Mouse (Mus musculus) heart, embryonic 12.5 days (tissue): ENCODE data around the gene Gm17545. TPM values are rescaled to one million over a fixed set of nuclear protein-coding genes. Genes with fewer than 3 reads are reported as not detected.

Experiments
- ATAC-seq: fragments of 200-750 bp; cut with Nextera tagmentation; 2 replicates; pipeline ENCODE4 v1.8.0; 2017; ENCODE audit warnings: moderate TSS enrichment, moderate library complexity; ENCODE audit not compliant: insufficient number of reproducible peaks, low FRiP score
- H3K27ac ChIP-seq: fragments of 300-500 bp; sonication (generic); 2 replicates; pipeline ENCODE4 v1.5.1; 2016; ENCODE audit warnings: mild to moderate bottlenecking, moderate library complexity; ENCODE audit not compliant: poor library complexity, severe bottlenecking
- H3K27me3 ChIP-seq: fragments of 300-500 bp; sonication (generic); replicated peaks from 2 replicates; pipeline ENCODE4 v1.6.1; 2016; ENCODE audit warnings: mild to moderate bottlenecking, moderate library complexity
- H3K36me3 ChIP-seq: fragments of 300-500 bp; sonication (generic); 2 replicates; pipeline ENCODE4 v1.6.1; 2016; ENCODE audit warnings: mild to moderate bottlenecking, moderate library complexity
- H3K4me1 ChIP-seq: fragments of 300-500 bp; sonication (generic); replicated peaks from 2 replicates; pipeline ENCODE4 v1.6.1; 2016; ENCODE audit warnings: mild to moderate bottlenecking
- H3K4me2 ChIP-seq: fragments of 300-500 bp; sonication (generic); 2 replicates; pipeline ENCODE4 v1.6.1; 2016; ENCODE audit warnings: mild to moderate bottlenecking, moderate library complexity
- H3K4me3 ChIP-seq: fragments of 300-500 bp; sonication (generic); 2 replicates; pipeline ENCODE4 v1.5.1; 2016; ENCODE audit warnings: mild to moderate bottlenecking
- H3K9ac ChIP-seq: fragments of 300-500 bp; sonication (generic); 2 replicates; pipeline ENCODE4 v1.6.1; 2016; ENCODE audit warnings: mild to moderate bottlenecking, moderate library complexity
- H3K9me3 ChIP-seq: fragments of 300-500 bp; sonication (generic); replicated peaks from 2 replicates; pipeline ENCODE4 v1.6.1; 2016; ENCODE audit warnings: mild to moderate bottlenecking, moderate library complexity
- WGBS: fragments of 180-500 bp; shearing (Covaris S2); methylation state at CpG from one replicate; pipeline ENCODE4 v1.1.7; 2016; 5-methylcytosine and 5-hydroxymethylcytosine counted together
- polyA plus RNA-seq: library from polyadenylated mRNA; unstranded; fragments of >200 nt; fragmentation: Nextera tagmentation; extraction: Ambion mirVana; gene quantifications from 2 replicates; pipeline ENCODE4 v1.2.1, GENCODE M21; 2016

Gene Gm17545
- polyA plus RNA-seq, 1 experiment from 2014 or later = not detected

DNA sequence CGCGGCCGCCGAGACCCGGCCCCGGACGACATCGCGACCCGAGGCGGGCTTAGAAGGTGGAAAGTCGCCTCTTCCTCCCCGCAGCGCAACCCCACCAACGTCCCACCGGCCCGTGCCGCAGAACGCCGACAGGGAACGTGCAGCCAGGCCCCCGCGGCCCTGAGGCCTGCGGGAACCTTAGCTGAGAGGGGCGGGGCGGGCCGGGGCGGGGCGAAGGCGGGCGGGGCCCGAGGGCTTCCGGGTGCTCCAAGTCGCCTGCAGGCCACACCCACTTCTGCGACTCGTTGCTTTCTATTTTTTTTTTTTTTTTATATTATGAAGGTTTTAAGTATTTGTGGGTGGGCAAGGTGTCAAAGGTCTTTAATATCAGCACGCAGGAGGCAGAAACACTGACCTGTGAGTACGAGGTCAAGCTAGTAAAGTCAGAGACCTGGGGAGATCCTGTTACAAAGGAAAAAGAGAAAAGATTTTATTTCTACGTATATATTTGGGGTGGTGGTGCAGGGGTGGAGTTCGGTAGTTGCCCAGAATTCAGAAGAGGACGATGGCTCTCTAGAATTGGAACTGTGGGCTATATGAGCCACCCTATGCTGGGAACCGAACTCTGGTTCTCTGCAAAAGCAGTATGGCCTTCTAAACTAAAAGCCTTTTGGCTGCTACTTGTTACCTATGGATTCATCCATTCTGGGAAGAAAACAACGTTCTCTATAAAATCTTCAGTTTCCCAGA, 14.2 kb downstream of the Gm17545 start:
- H3K4me2 ChIP-seq = peak overlapping the region; percentile 77

DNA sequence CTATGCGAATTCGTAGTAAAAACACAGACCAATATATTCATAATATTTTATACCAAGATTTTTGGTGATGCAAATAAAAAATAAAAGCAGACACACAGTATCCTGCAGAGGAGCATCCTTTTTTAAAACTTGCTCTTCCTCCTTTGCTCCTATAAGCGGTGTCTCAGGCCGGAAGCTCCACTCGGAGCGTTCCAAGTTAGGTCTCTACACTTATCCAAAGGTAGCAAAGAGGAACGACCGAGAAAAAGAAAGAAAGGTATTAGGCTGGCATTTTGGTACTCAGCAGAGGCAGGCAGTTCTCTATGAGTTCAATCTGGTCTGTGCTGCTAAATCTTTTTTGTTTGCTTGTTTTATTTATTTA, 14.8 kb downstream of the Gm17545 start:
- H3K4me1 ChIP-seq = peaks cover 3% of the 10 kb centered on the region; the same call in 1 of the 2 replicates
- peaks cover 13% of the 10 kb centered on the region for H3K36me3 ChIP-seq
- no peak for ATAC-seq
- H3K9me3 ChIP-seq = no peaks in the 10 kb centered on the region
- no peak overlapping the region for H3K4me3 ChIP-seq
- H3K9ac ChIP-seq = no peak overlapping the region
- H3K27me3 ChIP-seq = no peaks in the 10 kb centered on the region
- no peak overlapping the region for H3K4me2 ChIP-seq
- WGBS = 70% methylated on average over 8 of the region's 8 CpGs
- H3K27ac ChIP-seq = no peak overlapping the region

More for the DNA sequence above, 14.2 kb downstream of the Gm17545 start:
- 4% methylated on average over 43 of the region's 43 CpGs for WGBS
- peak; percentile 94 for ATAC-seq
- Histone ChIP-seq H3K4me3 (peak overlapping the region; percentile 80), H3K9me3 (no peaks in the 10 kb centered on the region), H3K36me3 (peaks cover 13% of the 10 kb centered on the region), H3K4me1 (peaks cover 3% of the 10 kb centered on the region; the same call in 1 of the 2 replicates), H3K9ac (peak overlapping the region; percentile 95), H3K27me3 (no peaks in the 10 kb centered on the region), H3K27ac (peak overlapping the region; percentile 89)

DNA sequence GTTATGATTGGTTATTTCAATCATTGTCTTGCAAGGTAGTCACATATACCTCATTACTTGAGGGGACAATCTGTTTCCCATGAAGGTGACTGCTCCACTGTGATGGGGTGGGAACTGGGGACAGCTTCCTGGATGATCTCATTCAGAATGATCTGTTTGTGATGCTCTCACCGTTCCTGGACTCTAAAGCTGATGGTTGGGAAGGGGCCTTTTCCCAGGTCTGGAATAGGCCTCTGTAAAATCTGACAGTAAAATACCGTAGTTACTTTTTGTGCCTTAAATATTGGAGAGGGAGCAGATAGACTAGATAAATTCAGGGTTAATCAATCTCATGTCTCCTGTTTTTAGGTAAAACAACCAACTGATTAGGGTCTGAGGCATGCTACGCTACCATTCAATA, 15.6 kb downstream of the Gm17545 start, which contains the start of gene Rp9:
TSS of gene Rp9 (minus strand) at position 101 of the 400 bp plus-strand sequence.
- Histone ChIP-seq H3K4me2 (peak within 1 kb of the TSS; percentile 77), H3K36me3 (peaks cover 12% of the 10 kb centered on the region), H3K4me1 (peaks cover 3% of the 10 kb centered on the region; the same call in 1 of the 2 replicates), H3K9me3 (no peaks in the 10 kb centered on the region), H3K9ac (peak within 1 kb of the TSS; percentile 47; the same call in 1 of the 2 replicates), H3K4me3 (peak within 1 kb of the TSS; percentile 80; the same call in 1 of the 2 replicates), H3K27me3 (no peaks in the 10 kb centered on the region), H3K27ac (no peak within 1 kb of the TSS)
- ATAC-seq = no peak
- WGBS = 85% methylated on average over 3 of the region's 3 CpGs

DNA sequence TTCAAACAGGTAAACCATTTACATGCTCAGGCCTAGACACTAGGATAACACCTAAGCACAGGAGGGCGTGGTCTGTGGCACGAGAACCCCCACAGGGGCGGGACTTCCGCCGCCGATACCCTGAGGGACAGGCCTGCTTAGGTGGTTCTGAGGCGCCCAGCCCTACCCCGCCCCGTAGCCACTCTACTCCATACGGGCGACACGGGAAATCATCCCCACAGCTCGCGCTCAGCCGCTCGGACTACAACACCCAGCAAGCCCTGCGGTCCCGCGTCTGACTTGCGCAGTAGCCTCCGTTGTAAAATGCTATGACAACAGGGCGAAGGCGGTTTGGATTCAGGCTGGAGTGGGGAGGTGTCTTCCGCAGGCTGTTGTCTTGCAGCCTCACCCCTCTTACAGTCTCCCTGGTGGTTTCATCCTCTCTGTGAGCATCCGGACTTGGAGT, 21.4 kb downstream of the Gm17545 start, which contains the start of gene Bbs9:
TSS of gene Bbs9 (plus strand) at position 292 of the 445 bp plus-strand sequence.
- H3K9ac ChIP-seq = peak within 1 kb of the TSS; percentile 73
- H3K9me3 ChIP-seq = no peaks in the 10 kb centered on the region
- peak; percentile 99 for ATAC-seq
- H3K4me1 ChIP-seq = no peaks in the 10 kb centered on the region
- H3K4me2 ChIP-seq = peak within 1 kb of the TSS; percentile 92
- H3K27ac ChIP-seq = peak within 1 kb of the TSS; percentile 41; the same call in 1 of the 2 replicates
- H3K36me3 ChIP-seq = no peaks in the 10 kb centered on the region
- WGBS = under 1% methylated on average over 25 of the region's 25 CpGs
- peak within 1 kb of the TSS; percentile 60 for H3K4me3 ChIP-seq
- H3K27me3 ChIP-seq = no peaks in the 10 kb centered on the region

DNA sequence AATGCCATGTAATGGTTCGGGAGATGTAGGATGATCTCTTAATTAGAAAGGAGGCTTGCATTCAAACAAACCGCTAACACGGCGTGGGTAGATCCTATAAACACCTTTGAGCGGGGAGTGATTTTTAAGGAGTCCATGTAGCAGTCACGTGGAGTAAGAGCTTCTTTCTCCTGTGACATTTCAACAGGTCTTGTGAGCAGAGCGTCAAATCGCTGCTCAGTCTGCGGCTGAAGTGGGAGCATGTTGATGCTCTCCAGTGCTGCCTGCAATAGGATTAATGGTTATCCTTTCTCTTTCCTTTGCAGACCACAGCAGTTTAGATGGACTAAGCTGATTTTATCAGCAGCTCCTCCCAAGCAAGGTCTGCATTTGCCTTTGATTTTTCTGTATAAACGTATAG, 22.2 kb downstream of the Gm17545 start:
- Histone ChIP-seq H3K36me3 (no peaks in the 10 kb centered on the region), H3K9me3 (no peaks in the 10 kb centered on the region), H3K27me3 (no peaks in the 10 kb centered on the region), H3K27ac (no peak overlapping the region; the same call in 1 of the 2 replicates), H3K4me2 (peak overlapping the region; percentile 92), H3K9ac (peak overlapping the region; percentile 73), H3K4me1 (no peaks in the 10 kb centered on the region), H3K4me3 (peak overlapping the region; percentile 60)
- 4% methylated on average over 10 of the region's 10 CpGs for WGBS
- no peak for ATAC-seq

DNA sequence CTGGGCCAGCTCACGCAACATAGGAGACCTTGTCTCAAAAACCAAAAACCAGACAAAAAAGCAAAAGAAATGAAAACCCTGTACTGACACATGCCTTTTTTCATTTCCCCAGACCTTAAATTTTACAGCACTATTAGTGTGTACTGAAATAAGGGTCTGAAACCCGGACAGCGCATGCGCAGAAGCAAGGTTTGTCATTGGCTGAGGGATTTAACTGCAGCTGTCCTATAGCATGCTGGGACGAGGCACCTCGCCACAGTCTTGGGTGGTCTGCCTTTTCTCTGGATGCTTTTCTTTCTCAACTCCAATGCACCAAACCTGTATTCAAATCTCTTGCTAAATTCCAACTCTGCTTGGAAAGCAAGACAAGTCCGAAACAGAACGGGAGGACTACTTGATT, 24.9 kb downstream of the Gm17545 start:
- no peak overlapping the region for H3K9ac ChIP-seq
- ATAC-seq = no peak
- no peaks in the 10 kb centered on the region for H3K4me1 ChIP-seq
- no peaks in the 10 kb centered on the region for H3K9me3 ChIP-seq
- WGBS = 89% methylated on average over 8 of the region's 8 CpGs
- H3K4me3 ChIP-seq = no peak overlapping the region
- no peak overlapping the region for H3K27ac ChIP-seq
- no peak overlapping the region for H3K4me2 ChIP-seq
- no peaks in the 10 kb centered on the region for H3K36me3 ChIP-seq
- no peaks in the 10 kb centered on the region for H3K27me3 ChIP-seq

DNA sequence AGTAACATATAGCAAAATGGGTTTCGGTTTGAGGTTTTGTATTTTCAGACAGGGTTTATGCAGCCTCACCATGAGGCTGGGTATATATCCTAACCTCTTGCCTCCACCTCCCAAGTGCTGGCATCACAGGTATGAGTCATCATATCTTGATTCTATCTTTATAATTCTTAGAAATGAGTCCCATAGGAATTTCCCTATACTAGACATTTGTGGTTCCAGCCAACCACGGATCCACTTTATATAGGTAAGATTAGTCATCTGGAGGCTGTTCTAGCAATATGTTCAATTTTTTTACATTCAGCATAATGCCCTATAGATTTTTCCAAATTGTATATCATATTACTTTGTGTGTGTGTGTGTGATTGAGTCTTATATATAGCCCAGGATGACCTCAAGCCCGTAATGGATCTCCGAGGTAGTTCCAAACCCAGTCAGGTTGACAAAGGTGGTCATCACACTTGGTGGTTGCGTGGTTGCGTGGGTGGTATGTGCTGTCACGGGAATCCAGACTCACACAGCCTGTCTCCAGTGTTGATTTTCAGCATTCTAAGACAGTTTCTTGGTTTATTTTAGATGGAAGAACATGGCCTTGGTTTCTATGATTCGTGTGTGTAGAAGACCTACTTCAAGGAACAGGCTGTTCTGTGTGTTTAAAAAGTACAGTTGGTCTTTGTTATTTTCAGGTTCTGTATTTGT, 29.9 kb downstream of the Gm17545 start:
- H3K4me2 ChIP-seq = no peak overlapping the region
- H3K36me3 ChIP-seq = no peaks in the 10 kb centered on the region
- no peaks in the 10 kb centered on the region for H3K4me1 ChIP-seq
- no peak overlapping the region for H3K27ac ChIP-seq
- H3K9ac ChIP-seq = no peak overlapping the region
- no peaks in the 10 kb centered on the region for H3K9me3 ChIP-seq
- 89% methylated on average over 8 of the region's 8 CpGs for WGBS
- ATAC-seq = no peak
- H3K27me3 ChIP-seq = no peaks in the 10 kb centered on the region
- no peak overlapping the region for H3K4me3 ChIP-seq

DNA sequence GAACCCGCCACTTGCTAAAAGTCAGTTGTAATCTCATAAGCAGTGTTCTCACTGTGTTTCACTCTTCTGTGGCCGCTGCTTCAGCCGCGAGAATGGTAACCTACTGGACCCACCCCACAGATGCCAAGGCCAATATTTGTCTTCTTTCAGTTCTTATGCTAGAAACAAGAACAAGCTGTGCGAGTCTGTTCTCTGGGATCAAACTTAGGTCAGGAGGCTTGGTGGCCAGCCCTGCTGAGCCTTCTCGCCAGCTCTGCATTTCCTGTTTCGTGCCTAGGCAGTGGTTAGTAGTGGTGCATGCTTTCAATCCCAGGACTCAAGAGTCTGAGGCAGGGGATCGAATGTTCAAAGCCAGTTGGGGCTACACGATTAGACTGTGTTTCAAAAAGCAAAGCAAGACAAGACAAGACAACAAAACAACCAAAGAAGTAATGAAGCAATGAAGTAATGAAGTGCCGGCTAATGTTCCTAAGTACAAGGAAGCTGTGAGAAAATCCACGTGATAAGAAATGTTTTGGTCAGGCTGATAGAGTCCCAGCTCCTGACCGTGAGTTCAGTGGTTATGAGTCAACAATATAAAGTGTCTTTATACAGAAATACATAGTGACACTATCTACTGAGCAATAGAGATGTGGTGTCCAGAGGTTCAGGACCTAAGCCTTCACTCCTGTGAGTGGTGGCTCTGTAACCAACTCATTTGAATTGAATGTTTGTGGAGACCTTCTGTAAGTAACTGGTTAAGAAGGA, 30.6 kb downstream of the Gm17545 start:
- Histone ChIP-seq H3K27ac (no peak overlapping the region), H3K9ac (no peak overlapping the region), H3K4me1 (no peaks in the 10 kb centered on the region), H3K4me2 (no peak overlapping the region), H3K9me3 (no peaks in the 10 kb centered on the region), H3K4me3 (no peak overlapping the region), H3K36me3 (no peaks in the 10 kb centered on the region), H3K27me3 (no peaks in the 10 kb centered on the region)
- no peak for ATAC-seq
- WGBS = 76% methylated on average over 12 of the region's 12 CpGs

DNA sequence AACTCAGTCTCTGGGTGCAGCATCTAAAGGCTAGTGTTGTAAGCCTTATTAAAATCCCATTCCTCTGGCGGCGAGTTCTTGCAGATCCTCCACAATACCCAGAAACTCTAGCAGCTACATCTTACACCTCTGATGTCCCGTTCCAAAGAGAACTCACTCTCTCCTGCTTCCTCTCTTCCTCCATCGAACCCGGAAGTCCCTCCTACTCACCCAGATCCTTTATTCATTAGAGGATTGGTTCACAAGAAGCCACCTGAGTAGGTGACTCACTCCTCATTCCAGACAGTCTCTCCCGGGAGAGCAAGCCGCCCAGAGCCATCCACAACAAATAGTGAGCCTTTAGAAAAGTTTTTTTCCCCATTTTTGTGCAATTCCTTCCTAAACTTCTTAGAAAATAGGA, 32.1 kb downstream of the Gm17545 start:
- Histone ChIP-seq H3K4me1 (no peaks in the 10 kb centered on the region), H3K27ac (no peak overlapping the region), H3K4me3 (no peak overlapping the region), H3K27me3 (no peaks in the 10 kb centered on the region), H3K36me3 (no peaks in the 10 kb centered on the region), H3K4me2 (no peak overlapping the region), H3K9ac (no peak overlapping the region), H3K9me3 (no peaks in the 10 kb centered on the region)
- 83% methylated on average over 7 of the region's 7 CpGs for WGBS
- no peak for ATAC-seq

DNA sequence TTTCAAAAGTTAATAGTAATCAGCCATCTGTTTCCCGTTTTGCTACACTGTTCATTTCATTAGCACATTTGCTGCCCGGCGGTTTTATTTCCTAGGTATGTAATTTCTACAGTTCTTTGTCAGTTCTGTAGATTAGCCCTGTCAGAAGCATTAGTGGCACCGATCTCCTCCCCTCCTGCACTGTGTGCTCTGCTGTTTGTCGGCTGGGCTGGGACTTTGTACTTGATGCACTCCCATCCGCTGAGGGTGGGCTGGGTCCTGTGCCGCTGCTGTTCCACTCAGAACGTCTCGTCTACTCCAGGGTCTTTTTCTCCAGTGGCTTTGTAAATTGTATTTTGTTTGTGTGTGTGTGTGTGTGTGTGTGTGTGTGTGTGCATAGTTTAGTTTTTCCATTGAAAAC, 34.9 kb downstream of the Gm17545 start:
- no peak for ATAC-seq

More for the DNA sequence above, 34.9 kb downstream of the Gm17545 start:
- 33% methylated on average over 9 of the region's 9 CpGs for WGBS
- H3K9me3 ChIP-seq = no peaks in the 10 kb centered on the region
- H3K27ac ChIP-seq = no peak overlapping the region
- H3K36me3 ChIP-seq = no peaks in the 10 kb centered on the region
- no peak overlapping the region for H3K4me2 ChIP-seq
- H3K4me3 ChIP-seq = no peak overlapping the region
- H3K9ac ChIP-seq = no peak overlapping the region
- H3K4me1 ChIP-seq = no peaks in the 10 kb centered on the region
- H3K27me3 ChIP-seq = no peaks in the 10 kb centered on the region
